Mouse (Mus musculus) cerebellum, adult 11-12 months (tissue): ENCODE data around the gene 2310033P09Rik.
"Not testable (repeated sequence)": the region's sequence is repeated elsewhere in the genome, so short reads cannot be mapped to it uniquely, and the experiment has no call there.

ENCODE experiments used
- DNase-seq: peaks from one replicate; pipeline ENCODE4 v3.0.0; 2022

2310033P09Rik gene

DNA sequence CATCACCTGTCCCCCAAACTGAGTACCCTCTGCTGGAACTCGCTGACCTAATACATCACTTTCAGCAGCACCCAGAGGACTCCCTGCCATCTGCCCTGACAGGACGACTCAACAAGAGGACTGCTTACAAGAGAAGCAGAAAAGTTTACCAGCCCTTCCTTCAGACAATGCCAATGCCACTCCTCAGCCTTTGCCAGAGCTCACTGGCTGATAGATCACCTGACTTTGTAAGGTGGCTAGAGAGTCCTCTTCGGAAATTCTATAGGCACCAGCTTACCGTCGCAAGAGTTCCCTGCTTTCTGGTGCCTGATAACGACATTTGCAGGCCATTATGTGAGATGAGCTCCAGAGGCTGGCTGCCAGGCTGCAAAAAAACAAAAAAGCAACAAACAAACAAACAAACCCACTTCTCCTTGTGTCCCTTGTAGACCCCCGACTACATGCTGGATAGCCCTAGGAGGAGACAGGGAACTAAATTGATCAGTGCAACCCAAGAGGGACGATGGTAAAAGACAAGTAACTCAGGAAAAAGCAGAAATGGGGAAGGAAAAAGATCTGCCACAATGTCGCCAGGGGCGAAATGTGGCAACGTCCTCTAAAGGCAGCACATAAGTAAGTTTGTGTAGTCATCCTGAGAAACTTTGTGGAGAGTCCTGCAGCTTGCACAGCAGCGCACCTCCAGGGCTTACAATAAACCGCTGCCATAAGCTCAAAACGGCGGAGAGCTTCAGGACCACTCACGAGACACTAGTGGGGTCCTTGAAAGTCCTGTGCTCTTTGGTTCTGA is 6.7 kb upstream of the 2310033P09Rik start:
- peak; percentile 31 for DNase-seq

DNA sequence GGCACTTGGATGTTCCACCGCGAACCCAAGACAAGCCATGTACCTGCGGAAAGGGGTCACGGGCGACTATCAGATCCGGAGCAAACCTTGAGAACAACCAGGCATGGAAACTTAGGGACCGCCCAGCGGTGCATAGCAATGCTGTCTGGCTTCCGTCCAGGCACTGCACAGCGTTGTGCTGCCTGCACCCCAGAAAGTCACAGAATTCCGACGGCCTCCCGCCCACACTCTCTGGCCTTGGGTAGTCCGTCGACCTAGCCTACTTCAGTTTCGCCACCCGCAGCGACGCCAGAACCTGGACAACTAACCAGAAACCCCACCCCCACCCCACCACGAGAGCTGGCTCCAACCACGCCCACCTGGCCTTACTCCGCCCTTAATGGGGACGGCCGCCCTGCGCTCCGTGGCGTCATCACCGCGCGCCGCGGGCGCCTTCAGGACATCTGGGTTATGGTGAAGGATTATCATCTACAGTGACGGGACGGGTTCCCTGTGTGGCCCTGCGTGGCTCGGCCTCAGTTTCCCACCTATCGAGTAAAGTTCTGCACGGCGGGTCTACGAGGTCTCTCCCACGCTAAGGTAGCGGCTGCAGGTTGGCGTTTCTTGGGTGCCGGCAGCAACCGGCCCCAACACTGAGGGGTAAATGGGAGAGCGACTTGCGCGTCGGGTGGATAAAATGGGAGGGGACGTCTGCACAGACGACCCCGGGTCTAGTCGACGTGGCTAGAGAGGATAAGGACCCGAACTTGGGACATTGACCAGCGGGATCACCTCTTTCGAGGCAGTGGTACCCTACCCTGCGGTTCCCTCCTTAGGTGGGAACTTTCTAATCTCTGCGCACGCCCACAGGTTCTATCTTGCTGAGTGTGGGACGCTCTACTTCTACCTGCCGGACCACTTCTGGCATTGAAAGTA is 5.8 kb upstream of the 2310033P09Rik start, which contains the start of gene Mrpl55:
TSS of gene Mrpl55 (plus strand) at position 406 of the 915 bp plus-strand sequence.
- DNase-seq: peak; percentile 90

DNA sequence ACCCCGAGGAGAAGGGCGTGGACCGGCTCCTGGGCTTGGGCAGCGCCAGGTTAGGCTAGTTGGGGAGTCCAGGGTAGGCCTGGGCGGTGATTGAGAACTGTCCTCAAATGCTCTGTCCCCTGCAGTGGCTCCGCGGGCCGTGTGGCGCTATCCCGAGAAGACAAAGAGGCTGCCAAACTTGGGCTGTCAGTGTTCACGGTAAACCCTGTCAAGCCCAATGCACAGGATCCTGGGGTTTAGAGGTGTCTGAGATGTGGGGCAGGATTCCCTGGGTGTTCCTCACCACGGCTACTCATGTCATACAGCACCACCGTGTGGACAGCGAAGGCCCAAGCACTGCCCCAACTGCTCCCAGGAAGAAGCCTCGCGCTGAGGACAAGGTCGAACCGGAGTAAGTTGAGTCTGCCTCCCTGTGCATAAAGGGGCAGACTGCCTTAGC is 901 bp downstream of the 2310033P09Rik start:
- DNase-seq: peak; percentile 71

DNA sequence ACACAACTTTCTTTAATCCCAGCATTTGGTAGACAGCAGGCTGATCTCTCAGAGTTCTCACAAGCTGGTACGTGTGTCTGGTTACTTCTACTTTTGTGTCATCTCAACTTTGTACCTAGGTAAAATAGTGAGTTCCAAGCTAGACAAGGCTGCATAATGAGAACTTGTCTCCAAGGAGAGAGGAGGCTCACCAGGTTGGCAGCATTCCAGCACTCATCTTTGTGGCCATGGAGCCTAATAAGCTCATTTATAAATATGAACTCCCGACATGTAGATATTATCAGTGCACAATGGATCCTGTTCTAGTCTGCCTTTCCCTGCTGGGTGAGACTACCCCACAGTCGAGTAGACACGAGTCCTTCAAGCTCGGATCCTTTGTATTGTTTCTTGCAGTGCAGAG is 1.5 kb downstream of the 2310033P09Rik start:
- DNase-seq: no peak

DNA sequence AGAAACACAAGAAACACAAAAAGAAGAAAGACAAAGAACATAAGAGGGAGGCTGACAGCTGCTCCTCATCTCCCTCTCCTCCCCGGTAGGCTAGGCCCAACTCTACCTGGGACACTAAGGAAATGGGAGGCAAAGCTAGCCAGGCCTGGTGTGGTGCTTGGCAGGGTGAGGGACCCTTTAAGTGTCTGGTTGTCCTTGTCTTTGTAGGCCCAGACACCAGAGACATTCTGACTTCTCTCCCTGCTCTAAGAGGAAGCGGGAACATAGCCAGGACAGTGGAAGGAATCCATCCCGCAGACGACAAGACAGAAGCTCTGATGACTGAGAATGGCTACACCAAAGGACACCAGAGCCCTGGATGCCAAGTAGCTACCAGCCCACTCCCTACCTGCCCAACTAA is 1.9 kb downstream of the 2310033P09Rik start:
- DNase-seq: no peak

DNA sequence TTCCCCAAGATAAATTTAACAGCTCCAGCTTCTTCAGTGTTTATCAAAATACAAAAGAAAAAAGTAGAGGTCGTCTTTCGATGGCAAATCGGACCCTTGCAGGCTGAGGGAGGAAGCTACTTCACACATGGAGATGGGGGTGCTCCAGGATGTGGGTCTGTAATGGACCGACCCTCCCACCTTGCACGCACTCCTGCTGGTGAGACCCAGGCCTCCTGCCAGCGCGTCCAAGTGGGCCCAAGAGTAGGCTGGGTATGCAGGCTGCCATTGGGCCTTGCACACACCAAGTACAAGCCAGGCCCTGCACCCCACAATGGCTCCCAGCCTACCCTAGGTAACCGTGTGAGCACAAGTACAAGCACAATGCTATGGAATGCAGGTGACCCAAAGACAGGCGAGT is 3.4 kb downstream of the 2310033P09Rik start:
- not testable (repeated sequence) for DNase-seq

DNA sequence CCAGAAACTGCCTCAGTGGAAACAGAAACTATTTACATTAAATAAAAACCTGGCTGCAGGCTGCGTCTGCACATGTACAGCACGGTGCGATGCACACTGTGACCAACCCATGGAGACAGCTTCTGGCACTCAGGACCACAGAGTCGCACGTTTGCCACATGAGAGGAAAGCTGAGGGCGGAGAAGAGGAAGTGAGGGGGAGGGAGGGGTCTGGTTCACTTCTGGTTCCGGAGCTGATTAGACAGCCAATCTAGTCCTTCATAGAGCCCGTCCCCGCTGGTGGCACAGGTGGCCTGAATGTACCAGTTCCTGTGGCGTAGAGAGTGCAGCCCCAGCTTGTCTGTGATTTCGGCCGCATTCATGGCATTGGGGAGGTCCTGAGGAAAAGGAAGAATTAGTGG is 4.2 kb downstream of the 2310033P09Rik start:
- DNase-seq: not testable (repeated sequence)

DNA sequence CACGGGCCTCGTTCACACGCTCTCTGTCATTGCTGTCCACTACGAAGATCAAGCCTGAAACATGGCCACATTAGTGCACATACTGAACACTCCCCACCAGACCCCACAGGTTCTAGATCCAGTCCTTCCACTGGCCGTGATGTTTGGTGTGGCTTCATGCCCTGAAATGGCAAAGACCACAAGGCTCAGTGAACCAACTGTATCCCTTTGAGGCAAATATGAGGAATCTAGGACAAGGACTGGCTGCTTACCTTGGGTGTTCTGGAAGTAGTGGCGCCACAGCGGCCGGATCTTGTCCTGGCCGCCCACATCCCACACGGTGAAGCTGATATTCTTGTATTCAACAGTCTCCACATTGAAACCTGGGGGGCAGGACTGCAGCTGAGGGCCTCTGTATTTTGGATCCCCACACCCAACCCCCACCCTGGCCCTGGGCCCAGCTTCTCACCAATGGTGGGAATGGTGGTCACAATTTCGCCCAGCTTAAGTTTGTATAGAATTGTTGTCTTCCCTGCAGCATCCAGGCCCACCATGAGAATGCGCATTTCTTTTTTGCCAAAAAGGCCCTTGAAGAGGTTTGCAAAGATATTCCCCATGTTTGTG is 4.9 kb downstream of the 2310033P09Rik start:
- DNase-seq: no peak

DNA sequence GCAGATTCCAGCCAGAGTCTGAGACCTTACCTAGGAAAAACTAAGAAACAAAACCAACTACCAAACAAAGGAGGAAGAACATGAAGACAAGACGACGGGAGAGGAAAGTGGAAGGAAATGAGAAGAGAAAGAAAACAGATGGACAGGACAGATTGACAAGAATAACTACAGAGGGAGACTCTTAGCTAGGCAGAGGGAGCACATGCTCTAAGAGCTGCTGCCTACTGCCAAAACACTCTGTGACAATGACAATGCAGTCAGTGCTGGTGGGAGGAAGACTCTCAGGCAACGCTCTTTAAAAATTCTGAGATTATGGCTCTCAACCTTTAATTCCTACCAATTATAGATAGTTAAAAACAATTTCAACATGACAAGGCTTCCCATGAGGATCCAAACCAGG is 8.8 kb downstream of the 2310033P09Rik start:
- DNase-seq: no peak

DNA sequence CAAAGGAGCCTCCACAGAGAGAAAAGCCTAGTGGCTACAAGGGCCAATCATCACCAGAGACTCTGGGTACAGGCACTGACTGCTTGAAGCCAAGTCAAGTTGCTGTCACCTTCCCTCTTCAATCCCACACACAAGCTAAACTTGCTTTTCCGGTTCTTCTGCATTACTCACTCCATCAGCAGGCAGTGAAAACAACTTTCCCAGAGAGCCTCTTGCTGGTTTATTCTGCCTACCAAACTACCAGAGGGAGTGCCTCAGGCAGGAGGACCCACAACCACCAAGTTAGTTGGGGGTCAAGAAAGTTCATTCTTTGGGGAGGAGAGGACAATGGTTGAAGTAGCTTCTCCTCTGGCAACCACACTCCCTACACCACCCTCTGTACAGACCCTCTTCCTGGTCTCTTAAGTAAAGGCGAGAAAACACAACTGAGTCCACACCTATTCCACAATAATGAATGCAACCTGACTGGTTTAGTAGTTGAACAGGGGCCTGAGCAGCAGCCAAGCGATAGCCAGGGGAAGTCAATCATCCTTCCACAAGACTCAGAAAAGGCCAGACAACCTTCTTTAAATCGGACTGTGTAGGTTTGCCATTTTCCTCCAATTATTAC is 10.4 kb downstream of the 2310033P09Rik start:
- DNase-seq: no peak

DNA sequence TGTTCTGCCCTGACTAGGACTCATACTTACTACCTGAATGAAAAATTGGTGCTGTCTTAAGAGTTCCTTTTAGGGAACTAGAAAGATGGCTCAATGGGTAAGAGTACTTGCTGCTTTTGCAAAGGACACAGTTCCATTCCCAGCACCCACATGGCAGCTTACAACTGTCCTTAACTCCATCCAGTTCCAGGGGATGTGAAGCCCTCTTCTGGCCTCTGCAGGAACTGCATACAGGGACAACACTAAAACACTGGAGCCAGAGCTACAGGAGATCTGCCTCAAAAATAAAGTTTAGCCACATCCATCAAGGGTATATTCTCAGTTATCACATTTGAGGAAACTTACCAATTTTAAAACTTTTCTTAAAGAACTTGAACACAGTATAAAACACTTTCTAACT is 10.9 kb downstream of the 2310033P09Rik start:
- no peak for DNase-seq

DNA sequence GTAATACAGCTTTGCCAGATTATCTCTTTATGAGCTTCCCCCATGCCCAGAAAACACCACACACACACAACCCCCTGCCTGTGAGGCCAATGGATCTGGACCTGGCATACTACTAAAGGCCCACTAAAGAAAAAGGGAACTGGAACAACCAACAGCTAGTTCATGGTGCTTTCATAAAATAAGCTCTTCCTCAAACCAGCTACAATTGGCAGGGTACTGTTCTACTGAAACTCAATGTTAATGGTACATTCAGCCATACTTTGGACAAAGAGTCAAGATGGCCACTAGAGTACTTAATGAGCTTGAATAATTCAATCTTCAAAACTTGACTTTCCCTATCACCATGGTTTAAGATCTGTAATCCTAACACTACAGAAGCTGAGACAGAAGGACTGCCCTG is 13.5 kb downstream of the 2310033P09Rik start:
- DNase-seq: no peak

DNA sequence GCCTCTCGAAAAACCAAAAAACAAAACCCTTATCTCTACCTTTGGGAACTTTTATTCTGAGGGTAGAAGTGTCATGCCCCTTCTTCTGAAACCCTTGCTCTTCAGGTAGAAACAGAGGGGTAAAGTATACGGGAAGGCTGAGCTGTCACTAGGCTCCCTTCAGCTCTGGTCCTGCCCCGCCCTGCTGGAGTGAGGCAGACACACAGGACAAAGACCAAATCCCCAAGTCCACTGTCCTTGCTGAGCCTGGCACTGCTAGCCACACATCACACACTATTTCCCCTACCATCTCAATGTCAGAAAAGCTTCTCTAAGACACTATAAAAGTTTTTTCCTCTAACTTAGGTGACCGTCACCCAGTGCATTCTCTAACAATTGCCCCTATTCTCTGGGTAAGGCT is 14.2 kb downstream of the 2310033P09Rik start:
- DNase-seq: no peak

DNA sequence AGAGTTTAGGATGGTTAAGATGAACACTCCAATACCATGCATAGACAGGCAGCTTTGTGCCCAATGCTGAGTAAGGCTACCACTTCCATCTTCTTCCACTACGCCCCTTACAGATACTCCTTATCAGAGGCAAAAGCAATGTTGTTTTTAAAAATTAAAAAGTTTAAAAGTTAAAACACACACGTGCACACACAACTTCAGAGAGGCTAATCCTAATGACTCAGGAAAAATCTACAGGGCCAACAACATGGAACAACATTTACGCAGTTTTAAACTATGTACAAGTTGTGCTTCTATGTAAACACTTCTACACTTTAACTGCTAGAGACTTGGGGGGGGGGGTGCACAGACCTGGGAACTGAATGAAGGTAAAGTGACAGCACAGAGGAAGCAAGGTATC is 15.9 kb downstream of the 2310033P09Rik start:
- no peak for DNase-seq

DNA sequence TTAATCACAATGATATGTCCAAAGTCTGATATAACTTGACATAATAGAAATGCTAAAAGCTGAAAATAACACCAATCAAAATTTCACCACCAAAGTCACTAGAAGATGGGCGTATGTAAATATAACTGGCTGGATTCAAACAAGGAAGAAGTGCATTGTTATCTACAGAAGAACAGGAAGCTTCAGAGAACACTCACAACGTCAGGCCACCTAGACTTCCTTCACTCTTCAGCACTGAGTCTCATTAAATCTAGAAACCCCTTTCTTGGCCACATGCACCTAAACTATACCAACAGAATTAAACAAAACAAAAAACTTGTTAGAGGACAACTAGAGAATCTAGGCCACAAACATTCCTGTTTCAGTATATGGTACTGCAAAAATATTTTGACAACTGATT is 16.3 kb downstream of the 2310033P09Rik start:
- no peak for DNase-seq

DNA sequence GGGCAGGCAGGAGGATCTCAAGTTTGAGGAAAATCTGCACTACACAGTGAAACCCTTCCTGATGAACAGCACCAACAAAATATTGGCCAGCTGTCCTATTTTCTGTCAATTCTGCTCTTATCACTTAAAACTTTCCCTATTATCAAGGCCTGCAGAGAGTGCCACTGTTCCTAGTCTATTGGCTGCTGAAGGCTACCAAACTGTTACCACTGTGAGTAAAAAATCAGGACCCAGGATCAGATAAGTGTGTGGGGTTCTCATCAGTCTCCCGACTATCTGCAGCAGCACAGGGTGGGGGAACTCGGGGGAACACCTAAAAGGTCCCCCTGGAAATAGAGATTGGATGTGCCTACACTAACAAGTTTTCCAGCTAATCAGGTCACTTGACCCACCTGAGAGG is 17.0 kb downstream of the 2310033P09Rik start:
- DNase-seq: no peak

DNA sequence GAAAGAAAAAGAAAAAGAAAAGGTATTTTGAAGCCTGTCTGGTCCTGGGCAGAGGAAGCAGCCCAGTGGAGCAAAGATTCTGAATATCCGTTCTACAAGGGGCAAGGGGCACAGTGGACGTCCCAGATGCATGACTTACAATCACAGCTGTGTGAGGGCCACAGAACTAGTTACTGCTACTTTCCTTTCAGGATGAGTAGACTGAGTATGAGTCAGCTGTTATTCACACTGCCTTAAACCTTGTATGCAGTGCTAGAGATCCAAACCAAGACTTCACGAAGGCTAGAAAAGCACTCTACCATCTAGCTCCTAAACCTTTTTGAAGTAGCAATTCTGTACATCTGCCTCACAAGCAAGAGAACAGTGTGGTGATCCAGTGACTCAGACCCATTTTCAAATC is 18.1 kb downstream of the 2310033P09Rik start:
- DNase-seq: no peak

DNA sequence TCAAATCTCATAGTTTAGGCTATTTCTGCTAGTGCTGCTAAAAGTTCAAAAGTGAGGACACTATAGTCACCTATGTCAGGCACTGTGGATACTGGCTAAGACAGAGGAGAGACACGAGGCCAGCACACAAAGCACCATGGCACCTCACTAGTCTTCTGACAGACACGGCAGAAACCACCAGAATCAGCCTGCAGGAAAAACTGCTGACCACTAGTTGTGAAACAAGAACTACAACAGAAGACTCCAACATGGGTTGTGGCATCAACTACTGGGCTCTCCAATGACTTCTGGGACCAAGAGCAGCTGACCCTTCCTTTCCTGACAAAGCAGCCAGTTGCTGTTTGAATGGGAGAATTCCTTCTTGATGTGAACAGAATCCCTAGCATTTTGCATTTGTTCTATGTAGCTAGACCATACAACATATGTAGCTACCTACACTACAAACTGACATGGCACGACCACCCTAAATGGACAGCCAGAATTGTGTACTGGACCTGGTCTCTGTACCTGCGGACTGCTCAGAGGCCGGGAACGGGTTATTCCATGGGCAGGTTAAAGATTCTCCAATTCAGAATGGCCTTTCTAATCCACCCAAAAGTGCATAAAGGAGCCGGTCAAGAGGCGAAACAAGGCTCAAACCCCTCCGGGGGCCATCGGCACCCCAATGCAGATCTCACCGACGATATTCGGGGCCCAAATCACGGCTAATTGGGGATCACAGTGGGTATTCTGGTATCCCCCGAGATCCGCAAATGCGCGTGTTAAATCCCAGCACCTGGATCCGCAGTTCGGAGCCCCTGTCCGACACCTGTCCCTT is 18.9 kb downstream of the 2310033P09Rik start:
- DNase-seq: no peak

DNA sequence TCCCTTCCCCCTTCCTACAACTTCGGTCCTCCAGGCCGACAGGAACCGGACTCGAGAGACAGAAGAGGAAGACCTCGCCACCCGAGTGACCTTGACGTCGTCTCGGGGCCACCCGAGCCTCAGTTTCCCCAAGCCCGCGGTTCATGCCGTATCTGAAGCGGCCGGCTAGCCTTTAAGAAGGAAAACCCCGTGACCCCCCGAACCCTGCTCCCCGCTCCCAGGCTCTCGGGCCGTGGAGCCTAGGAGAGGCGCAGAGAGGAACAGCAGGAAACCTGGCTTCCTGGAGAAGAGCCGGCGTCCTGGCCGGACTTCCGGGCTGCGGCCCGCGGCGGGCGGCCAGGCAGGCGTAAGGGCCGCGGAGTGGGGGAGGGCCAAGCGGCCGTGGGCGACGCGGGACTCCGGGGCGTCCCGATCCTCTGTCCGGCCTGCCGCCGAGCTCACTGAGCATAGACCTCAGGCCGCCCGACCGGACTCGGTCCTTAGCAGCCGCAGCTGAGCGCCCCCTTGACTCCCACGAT is 19.5 kb downstream of the 2310033P09Rik start:
- no peak for DNase-seq

DNA sequence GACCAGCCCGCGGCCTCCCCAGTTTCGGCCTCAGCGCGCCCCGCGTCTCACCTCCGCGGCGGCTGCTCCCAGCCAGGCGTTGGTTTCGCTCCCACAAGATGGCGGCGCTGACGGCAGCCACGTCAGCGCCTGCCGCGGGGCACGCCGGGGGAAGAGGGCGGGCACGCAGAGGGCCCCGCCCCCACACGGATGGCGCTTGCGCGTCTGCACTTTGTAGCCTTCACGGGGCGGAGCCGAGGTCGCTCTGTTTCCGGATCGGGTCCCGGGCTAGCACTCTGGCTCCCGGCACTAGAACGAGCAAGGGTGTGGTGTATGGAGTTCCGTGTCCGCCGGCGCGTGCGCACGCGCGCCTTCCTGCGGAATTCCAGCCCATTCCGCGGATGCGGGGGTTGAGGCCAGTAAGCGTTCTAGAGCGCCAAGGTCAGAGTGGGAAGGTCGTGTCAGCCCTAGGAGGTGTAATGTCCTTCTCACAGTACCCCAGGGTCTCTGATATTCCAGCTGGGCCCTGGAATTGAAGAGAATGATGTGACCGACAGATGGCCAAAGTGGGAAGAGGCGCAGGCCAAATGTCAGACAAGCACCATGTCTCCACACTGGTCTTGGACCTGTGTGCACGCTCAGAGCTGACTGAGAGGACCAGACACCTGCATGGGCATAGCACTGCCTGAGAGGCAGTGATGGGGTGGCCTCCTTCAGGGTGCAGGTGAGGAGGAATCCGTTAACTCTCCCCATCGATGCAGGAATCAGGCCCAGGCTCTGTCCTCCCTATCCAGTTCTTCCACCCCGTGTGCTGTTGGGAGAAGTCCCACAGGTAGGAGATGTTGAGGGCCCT is 20.2 kb downstream of the 2310033P09Rik start, which contains the start of gene Arf1:
TSS of gene Arf1 (minus strand) at position 149 of the 832 bp plus-strand sequence.
- peak; percentile 96 for DNase-seq
